Mouse (Mus musculus) stomach, embryonic 15.5 days (tissue): Measurements from ENCODE around the gene Gucd1. TPM values are rescaled to one million over a fixed set of nuclear protein-coding genes. Genes with fewer than 3 reads are reported as not detected.
"Not testable (repeated sequence)": the region's sequence is repeated elsewhere in the genome, so short reads cannot be mapped to it uniquely, and the experiment has no call there.

Source experiments
- ATAC-seq: fragments of 200-750 bp; cut with Nextera tagmentation; 2 replicates; pipeline ENCODE4 v1.8.0; 2017; ENCODE audit warnings: low read depth, moderate number of reproducible peaks, moderate TSS enrichment; ENCODE audit not compliant: insufficient read depth, low FRiP score
- H3K27ac ChIP-seq: fragments of 300-500 bp; sonication (generic); 2 replicates; pipeline ENCODE4 v1.5.1; 2015; ENCODE audit warnings: mild to moderate bottlenecking, inconsistent platforms
- H3K27me3 ChIP-seq: fragments of 300-500 bp; sonication (generic); replicated peaks from 2 replicates; pipeline ENCODE4 v1.6.1; 2015; ENCODE audit warnings: inconsistent platforms
- H3K36me3 ChIP-seq: fragments of 300-500 bp; sonication (generic); 2 replicates; pipeline ENCODE4 v1.6.1; 2015; ENCODE audit warnings: inconsistent platforms
- H3K4me1 ChIP-seq: fragments of 300-500 bp; sonication (generic); 2 replicates; pipeline ENCODE4 v1.6.1; 2015; ENCODE audit warnings: inconsistent platforms
- H3K4me2 ChIP-seq: fragments of 300-500 bp; sonication (generic); 2 replicates; pipeline ENCODE4 v1.6.1; 2015; ENCODE audit warnings: mild to moderate bottlenecking, inconsistent platforms
- H3K4me3 ChIP-seq: fragments of 300-500 bp; sonication (generic); replicated peaks from 2 replicates; pipeline ENCODE4 v1.5.1; 2015; ENCODE audit warnings: inconsistent platforms
- H3K9ac ChIP-seq: fragments of 300-500 bp; sonication (generic); 2 replicates; pipeline ENCODE4 v1.6.1; 2015; ENCODE audit warnings: inconsistent platforms
- H3K9me3 ChIP-seq: fragments of 300-500 bp; sonication (generic); 2 replicates; pipeline ENCODE4 v1.6.1; 2016; ENCODE audit warnings: inconsistent platforms
- WGBS: fragments of 180-500 bp; shearing (Covaris S2); methylation state at CpG from one replicate; pipeline ENCODE4 v1.1.7; 2015; 5-methylcytosine and 5-hydroxymethylcytosine counted together
- polyA plus RNA-seq: library from polyadenylated mRNA; unstranded; fragments of >200 nt; fragmentation: Nextera tagmentation; extraction: Ambion mirVana; gene quantifications from 2 replicates; pipeline ENCODE4 v1.2.1, GENCODE M21; 2015

The Gucd1 gene
- polyA plus RNA-seq, 1 experiment from 2014 or later: 27.5 TPM

GRCm38 (mm10) chr10:75456061-75456831, 61.5 kb downstream of the Gucd1 start:
- peak; percentile 53; the same call in 1 of the 2 replicates for ATAC-seq
- not testable (repeated sequence) for H3K36me3 ChIP-seq, H3K4me2 ChIP-seq, H3K4me1 ChIP-seq, H3K27me3 ChIP-seq, H3K9ac ChIP-seq, H3K9me3 ChIP-seq, H3K27ac ChIP-seq, H3K4me3 ChIP-seq
- 61% methylated on average over 14 of the region's 18 CpGs for WGBS

DNA sequence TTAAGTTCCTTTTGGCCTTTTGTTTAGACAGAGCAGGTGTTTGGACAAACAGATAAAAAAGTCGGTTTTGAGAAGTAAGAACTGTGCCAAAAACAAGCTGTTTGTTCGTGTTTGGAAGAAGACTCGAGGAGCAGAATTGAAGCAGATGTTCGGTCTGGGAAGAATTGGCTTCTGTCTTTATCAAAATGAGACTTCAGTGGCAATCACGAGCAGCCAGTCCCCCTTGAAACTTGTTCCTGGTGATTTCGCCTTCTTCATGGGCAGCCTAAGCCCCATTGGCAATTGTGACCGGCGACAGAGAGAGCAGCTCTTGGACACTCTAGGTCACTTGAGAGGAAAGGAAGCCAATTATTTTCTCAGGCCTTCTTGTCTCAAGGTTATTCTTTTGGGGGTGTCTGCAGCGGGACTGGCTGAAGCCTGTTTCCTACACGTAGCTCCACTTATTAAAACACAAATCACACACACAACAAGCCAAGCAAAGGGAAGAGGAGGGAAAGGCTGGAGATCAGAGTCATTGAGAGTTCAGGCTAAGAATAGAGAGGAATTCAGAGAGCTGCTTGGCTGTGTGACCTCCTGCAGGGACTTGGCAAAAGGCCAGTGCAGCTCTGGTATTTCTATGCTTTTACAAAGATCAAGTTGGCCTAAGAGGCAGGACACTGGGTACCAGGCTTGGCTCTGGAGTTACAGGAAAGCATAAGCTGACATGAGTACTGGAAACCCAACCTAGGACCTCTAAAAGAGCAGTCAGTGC, 66.6 kb downstream of the Gucd1 start:
- Histone ChIP-seq H3K27me3 (no peaks in the 10 kb centered on the region), H3K9ac (no peak overlapping the region), H3K36me3 (no peaks in the 10 kb centered on the region), H3K4me1 (peaks cover 19% of the 10 kb centered on the region), H3K4me2 (no peak overlapping the region), H3K9me3 (no peaks in the 10 kb centered on the region), H3K27ac (peak overlapping the region; percentile 61), H3K4me3 (no peak overlapping the region)
- peak; percentile 47; the same call in 1 of the 2 replicates for ATAC-seq
- 47% methylated on average over 10 of the region's 10 CpGs for WGBS

DNA sequence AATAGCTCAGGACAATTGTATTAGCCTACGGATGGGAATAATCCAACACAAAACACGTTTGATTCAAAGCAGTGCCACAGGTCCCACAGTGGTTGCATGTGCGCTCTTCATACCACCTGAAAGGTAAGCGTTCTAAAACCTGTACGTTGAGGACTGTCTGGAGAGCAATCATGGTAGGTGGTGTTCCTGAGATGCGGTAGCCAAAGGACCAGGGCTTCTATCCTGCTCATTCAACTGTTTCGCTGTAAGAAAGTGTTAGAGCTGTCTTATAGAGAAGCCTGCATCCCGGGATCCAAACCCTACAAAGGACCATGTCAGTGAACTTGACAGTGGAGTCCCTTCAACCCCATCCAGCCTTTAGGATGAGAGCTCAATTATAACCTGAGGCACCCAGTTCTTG, 67.4 kb downstream of the Gucd1 start:
- Histone ChIP-seq H3K9ac (no peak overlapping the region), H3K36me3 (no peaks in the 10 kb centered on the region), H3K9me3 (no peaks in the 10 kb centered on the region), H3K4me2 (no peak overlapping the region), H3K27me3 (no peaks in the 10 kb centered on the region), H3K27ac (peak overlapping the region; percentile 61; the same call in 1 of the 2 replicates), H3K4me3 (no peak overlapping the region), H3K4me1 (peaks cover 19% of the 10 kb centered on the region)
- no peak for ATAC-seq
- 86% methylated on average over 8 of the region's 8 CpGs for WGBS

DNA sequence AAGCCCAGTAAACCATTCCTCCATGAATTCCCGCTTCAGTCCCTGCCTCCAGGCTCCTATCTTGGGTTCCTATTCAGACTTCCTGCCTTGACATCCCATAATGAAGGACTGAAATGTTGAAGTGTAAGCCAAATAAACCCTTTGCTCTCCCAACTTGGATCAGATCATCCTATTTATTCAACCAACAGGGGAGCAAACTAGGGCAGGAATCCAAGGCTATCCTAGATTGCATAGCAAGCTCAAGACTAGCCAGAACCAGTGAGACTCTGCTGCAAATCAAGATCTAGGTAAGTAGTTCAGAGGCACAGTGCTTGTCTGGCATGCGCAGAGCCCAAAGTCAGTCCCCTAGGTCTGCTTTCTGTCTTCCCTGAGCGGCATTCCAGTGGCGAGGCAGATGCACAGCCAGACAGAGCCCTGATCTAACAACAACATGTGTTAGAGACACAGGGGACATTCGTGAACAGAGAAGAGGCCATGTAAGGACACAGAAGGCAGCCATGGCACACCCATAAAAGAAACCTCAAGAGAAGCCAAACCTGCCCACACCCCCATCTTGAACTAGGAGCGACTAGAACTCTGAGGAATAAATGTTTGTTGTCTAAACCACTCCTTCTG, 68.9 kb downstream of the Gucd1 start:
- Histone ChIP-seq H3K4me1 (peaks cover 19% of the 10 kb centered on the region), H3K9ac (no peak overlapping the region), H3K27ac (no peak overlapping the region; the same call in 1 of the 2 replicates), H3K9me3 (no peaks in the 10 kb centered on the region), H3K36me3 (no peaks in the 10 kb centered on the region), H3K27me3 (no peaks in the 10 kb centered on the region), H3K4me2 (no peak overlapping the region), H3K4me3 (no peak overlapping the region)
- 73% methylated on average over 6 of the region's 6 CpGs for WGBS
- no peak for ATAC-seq

DNA sequence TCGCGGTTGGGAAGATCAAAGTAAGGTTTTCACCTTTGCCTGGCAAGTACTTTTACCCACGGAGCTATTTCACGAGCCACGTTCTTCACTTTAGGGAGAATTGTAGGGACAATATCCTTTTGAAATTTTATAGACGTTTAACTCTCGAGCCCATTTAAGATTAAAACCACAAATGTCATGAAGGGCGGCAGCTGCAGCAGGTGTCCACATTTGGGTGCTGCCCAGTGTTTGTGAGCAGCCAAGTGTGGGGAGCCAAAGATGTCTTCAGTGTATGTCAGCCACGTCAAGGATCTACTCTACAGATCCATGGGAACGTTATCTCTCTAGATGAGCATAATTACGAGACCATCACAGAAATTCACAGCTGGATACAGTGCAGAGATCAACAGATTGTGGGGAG, 70.3 kb downstream of the Gucd1 start:
- Histone ChIP-seq H3K27ac (no peak overlapping the region), H3K27me3 (no peaks in the 10 kb centered on the region), H3K4me1 (peaks cover 23% of the 10 kb centered on the region), H3K4me3 (no peak overlapping the region), H3K4me2 (no peak overlapping the region), H3K9me3 (no peaks in the 10 kb centered on the region), H3K9ac (no peak overlapping the region), H3K36me3 (no peaks in the 10 kb centered on the region)
- ATAC-seq: no peak
- 85% methylated on average over 11 of the region's 11 CpGs for WGBS

DNA sequence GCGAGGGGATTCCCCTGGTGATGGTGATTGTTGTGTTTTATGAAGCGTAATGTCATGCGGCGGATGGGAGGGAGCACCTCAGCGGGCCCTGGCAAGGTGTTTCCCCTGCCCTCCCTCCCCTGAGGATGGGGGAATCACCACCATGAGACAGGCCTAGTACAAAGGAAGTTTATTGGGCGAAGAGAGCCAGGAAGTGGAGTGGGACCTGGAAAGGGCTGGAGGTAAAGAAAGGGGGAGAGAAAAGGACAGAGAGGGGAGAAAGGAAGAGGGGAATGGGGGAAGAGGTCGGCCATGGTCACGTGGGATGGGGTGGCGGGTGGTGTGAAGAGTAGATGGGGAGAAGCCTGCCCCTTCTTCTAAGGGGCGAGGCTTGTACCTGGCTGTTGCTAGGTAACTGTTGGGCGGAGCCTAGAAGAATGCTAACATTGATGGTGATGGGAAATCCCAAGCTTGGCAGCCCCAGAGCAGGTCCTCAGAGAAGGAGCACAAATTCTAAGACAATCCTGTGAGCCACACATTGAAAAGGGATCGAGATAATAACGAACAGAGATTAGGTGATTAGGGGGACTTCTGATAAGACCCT, 71.2 kb downstream of the Gucd1 start:
- H3K4me2 ChIP-seq: no peak overlapping the region

GRCm38 (mm10) chr10:75445030-75445429, 72.7 kb downstream of the Gucd1 start:
- Histone ChIP-seq H3K9me3 (no peaks in the 10 kb centered on the region), H3K4me1 (peaks cover 15% of the 10 kb centered on the region), H3K9ac (no peak overlapping the region), H3K27me3 (no peaks in the 10 kb centered on the region), H3K36me3 (no peaks in the 10 kb centered on the region), H3K4me3 (no peak overlapping the region), H3K27ac (peak overlapping the region; percentile 26; the same call in 1 of the 2 replicates), H3K4me2 (no peak overlapping the region)
- WGBS: 52% methylated on average over 8 of the region's 8 CpGs
- ATAC-seq: no peak

More for the DNA sequence above, 71.2 kb downstream of the Gucd1 start:
- Histone ChIP-seq H3K27me3 (no peaks in the 10 kb centered on the region), H3K4me3 (no peak overlapping the region), H3K27ac (no peak overlapping the region), H3K9ac (no peak overlapping the region), H3K4me1 (peaks cover 26% of the 10 kb centered on the region), H3K36me3 (no peaks in the 10 kb centered on the region), H3K9me3 (no peaks in the 10 kb centered on the region)
- no peak for ATAC-seq
- 69% methylated on average over 13 of the region's 13 CpGs for WGBS

- Histone ChIP-seq H3K27ac (no peak overlapping the region; the same call in 1 of the 2 replicates), H3K4me3 (no peak overlapping the region), H3K9me3 (no peaks in the 10 kb centered on the region), H3K4me2 (no peak overlapping the region), H3K9ac (no peak overlapping the region), H3K36me3 (no peaks in the 10 kb centered on the region), H3K4me1 (peaks cover 15% of the 10 kb centered on the region), H3K27me3 (no peaks in the 10 kb centered on the region)
- ATAC-seq: no peak
- WGBS: 74% methylated on average over 19 of the region's 19 CpGs
Observed at GRCm38 (mm10) chr10:75444111-75444826, 73.5 kb downstream of the Gucd1 start.

- Histone ChIP-seq H3K27me3 (no peaks in the 10 kb centered on the region), H3K4me1 (peaks cover 10% of the 10 kb centered on the region; the same call in 1 of the 2 replicates), H3K27ac (no peak overlapping the region), H3K4me3 (no peak overlapping the region), H3K9me3 (no peaks in the 10 kb centered on the region), H3K4me2 (no peak overlapping the region), H3K36me3 (no peaks in the 10 kb centered on the region), H3K9ac (no peak overlapping the region)
- no peak for ATAC-seq
- 78% methylated on average over 4 of the region's 4 CpGs for WGBS
Observed at GRCm38 (mm10) chr10:75443017-75443416, 74.8 kb downstream of the Gucd1 start.

GRCm38 (mm10) chr10:75441800-75442199, 76.0 kb downstream of the Gucd1 start:
- WGBS: 38% methylated on average over 4 of the region's 4 CpGs
- Histone ChIP-seq H3K36me3 (no peaks in the 10 kb centered on the region), H3K9me3 (no peaks in the 10 kb centered on the region), H3K9ac (no peak overlapping the region), H3K4me3 (no peak overlapping the region), H3K4me1 (peaks cover 10% of the 10 kb centered on the region; the same call in 1 of the 2 replicates), H3K27ac (no peak overlapping the region), H3K27me3 (no peaks in the 10 kb centered on the region), H3K4me2 (no peak overlapping the region)
- peak; percentile 29; the same call in 1 of the 2 replicates for ATAC-seq

- H3K9me3 ChIP-seq: no peaks in the 10 kb centered on the region
- H3K36me3 ChIP-seq: no peaks in the 10 kb centered on the region
- WGBS: 88% methylated on average over 3 of the region's 3 CpGs
- H3K4me2 ChIP-seq: no peak overlapping the region
- H3K9ac ChIP-seq: no peak overlapping the region
- H3K27ac ChIP-seq: no peak overlapping the region
- H3K27me3 ChIP-seq: no peaks in the 10 kb centered on the region
- ATAC-seq: no peak
- peaks cover 10% of the 10 kb centered on the region; the same call in 1 of the 2 replicates for H3K4me1 ChIP-seq
- no peak overlapping the region for H3K4me3 ChIP-seq
Observed at GRCm38 (mm10) chr10:75440756-75441155, 77.0 kb downstream of the Gucd1 start.
